Mouse (Mus musculus) kidney, adult 2 months (tissue): Measurements from ENCODE around the gene Fbxo24. TPM values are rescaled to one million over a fixed set of nuclear protein-coding genes. Genes with fewer than 3 reads are reported as not detected.

Source experiments
- DNase-seq: peaks from one replicate; pipeline ENCODE4 v3.0.0; 2021
- H3K27ac ChIP-seq: fragments of 200-500 bp; 2 replicates; pipeline ENCODE4 v1.5.1; 2012; ENCODE audit warnings: low read depth, low read length, control low read depth, inconsistent platforms; ENCODE audit not compliant: insufficient read depth
- H3K27me3 ChIP-seq: fragments of 200-500 bp; replicated peaks from 2 replicates; pipeline ENCODE4 v1.6.1; 2012; ENCODE audit warnings: mild to moderate bottlenecking, moderate library complexity, low read length, inconsistent platforms; ENCODE audit not compliant: control insufficient read depth, insufficient read depth
- H3K36me3 ChIP-seq: fragments of 200-500 bp; 2 replicates; pipeline ENCODE4 v1.6.1; 2012; ENCODE audit warnings: mild to moderate bottlenecking, moderate library complexity, low read length, inconsistent platforms; ENCODE audit not compliant: control insufficient read depth, insufficient read depth
- H3K4me1 ChIP-seq: fragments of 200-500 bp; 2 replicates; pipeline ENCODE4 v1.6.1; 2011; ENCODE audit warnings: low read length; ENCODE audit not compliant: control insufficient read depth, insufficient read depth
- H3K4me3 ChIP-seq: fragments of 200-500 bp; 2 replicates; pipeline ENCODE4 v1.5.1; 2011; ENCODE audit warnings: mild to moderate bottlenecking, low read depth, low read length, control low read depth; ENCODE audit not compliant: insufficient read depth
- CTCF ChIP-seq: fragments of 200-500 bp; conservative IDR thresholded peaks from 2 replicates; pipeline ENCODE4 v1.5.1; 2011; ENCODE audit warnings: low read depth, mild to moderate bottlenecking, control low read depth, low read length, moderate library complexity, mixed read lengths; ENCODE audit not compliant: insufficient read depth, insufficient read length
- POLR2A ChIP-seq: fragments of 200-500 bp; IDR thresholded peaks from one replicate; pipeline ENCODE4 v1.6.1; 2011; ENCODE audit warnings: low read depth, low read length, control low read depth
- WGBS: fragments of 180-500 bp; shearing (Covaris S2); methylation state at CpG from one replicate; pipeline ENCODE4 v1.1.7; 2018; 5-methylcytosine and 5-hydroxymethylcytosine counted together
- polyA plus RNA-seq: library from polyadenylated mRNA; depleted of rRNA; stranded (reverse); fragments of >200 nt; gene quantifications from 2 replicates; pipeline ENCODE4 v1.2.3, GENCODE M21; 2012; rRNA removed

The Fbxo24 gene
- 0.20 and 0.41 TPM in 2 replicates for polyA plus RNA-seq

DNA sequence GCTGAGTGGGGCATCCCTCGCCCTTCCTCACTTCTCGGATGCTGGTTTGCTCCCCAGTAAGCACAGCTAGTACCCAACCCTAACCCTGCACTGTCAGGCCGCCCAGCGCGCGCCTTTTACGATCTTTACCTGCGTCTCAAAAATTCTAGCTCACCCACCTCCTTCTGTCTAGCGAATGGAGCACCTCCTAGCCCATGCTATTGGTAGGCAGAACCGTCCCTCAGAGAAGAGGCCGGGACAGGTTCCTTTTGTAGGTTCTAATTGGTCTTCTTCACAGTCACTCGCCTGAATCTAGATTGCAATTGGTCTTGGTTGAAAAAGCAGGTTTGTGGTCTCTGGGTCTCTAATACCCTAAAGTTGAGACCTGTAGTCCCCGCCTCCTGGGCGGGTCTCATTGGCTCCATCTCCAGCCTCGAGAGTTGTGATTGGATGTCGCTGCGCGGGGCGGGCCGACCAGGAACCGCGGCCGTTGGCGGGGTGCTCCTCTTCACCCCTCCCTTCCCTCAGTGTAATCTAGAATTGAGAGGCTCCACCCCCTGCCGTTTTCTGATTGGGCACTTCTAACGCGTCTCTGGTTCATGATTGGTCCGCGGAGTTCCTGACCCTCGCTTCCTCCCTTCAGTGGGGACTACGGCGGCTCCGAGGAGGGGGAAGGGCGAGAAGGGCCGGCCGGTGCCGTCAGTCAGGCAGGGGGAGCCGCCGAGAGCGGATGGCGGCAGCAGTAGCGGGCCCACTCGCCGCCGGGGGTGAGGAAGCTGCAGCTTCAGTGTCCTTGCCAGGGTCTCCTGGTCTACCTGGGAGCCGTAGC, at the start of gene Fbxo24, which contains the start of the genes Lrch4 and Gm20605:
TSS of gene Fbxo24 (minus strand) at position 505 of the 808 bp plus-strand sequence.
TSS of gene Lrch4 (plus strand) at position 624 of the 808 bp plus-strand sequence.
TSS of gene Gm20605 (plus strand) at position 678 of the 808 bp plus-strand sequence.
- Histone ChIP-seq H3K4me3 (peak within 1 kb of the TSS; percentile 86), H3K27me3 (no peaks in the 10 kb centered on the region), H3K27ac (peak within 1 kb of the TSS; percentile 98), H3K36me3 (no peaks in the 10 kb centered on the region), H3K4me1 (peaks cover 12% of the 10 kb centered on the region)
- no peak for TF ChIP-seq CTCF
- TF ChIP-seq POLR2A: peak; percentile 85
- WGBS: under 1% methylated on average over 46 of the region's 46 CpGs
- DNase-seq: peak; percentile 100

- H3K27me3 ChIP-seq: no peaks in the 10 kb centered on the region
- H3K4me1 ChIP-seq: peaks cover 13% of the 10 kb centered on the region
- H3K36me3 ChIP-seq: no peaks in the 10 kb centered on the region
- no peak overlapping the region for H3K4me3 ChIP-seq
- 93% methylated on average over 8 of the region's 8 CpGs for WGBS
- no peak overlapping the region for H3K27ac ChIP-seq
- TF ChIP-seq POLR2A: no peak
- TF ChIP-seq CTCF: no peak
- DNase-seq: no peak
Measured at GRCm38 (mm10) chr5:137677859-137678258, 49.1 kb upstream of the Fbxo24 start.

DNA sequence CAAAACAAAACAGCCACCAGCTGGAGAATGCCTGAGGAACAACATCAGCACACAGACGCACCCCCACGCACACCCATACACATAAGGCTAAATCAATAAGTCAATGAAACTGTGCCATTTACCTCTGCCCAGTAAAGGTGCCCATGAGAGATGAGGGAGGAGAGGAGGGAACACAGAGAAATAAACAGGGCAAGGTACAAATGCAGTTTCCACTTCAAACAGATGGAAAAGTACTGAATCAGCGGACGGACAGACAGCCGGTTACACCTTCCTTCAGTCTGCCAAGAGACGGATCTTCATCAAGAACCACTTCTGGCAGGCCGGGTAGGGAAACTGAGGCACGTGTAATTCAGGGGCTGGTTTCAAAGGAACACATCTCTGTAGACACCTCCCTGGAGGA, 46.0 kb upstream of the Fbxo24 start:
- Histone ChIP-seq H3K36me3 (no peaks in the 10 kb centered on the region), H3K4me1 (peaks cover 31% of the 10 kb centered on the region), H3K4me3 (no peak overlapping the region), H3K27me3 (no peaks in the 10 kb centered on the region), H3K27ac (peak overlapping the region; percentile 83)
- WGBS: 65% methylated on average over 8 of the region's 8 CpGs
- peak; percentile 74 for DNase-seq
- TF ChIP-seq POLR2A (no peak), CTCF (no peak)

GRCm38 (mm10) chr5:137673015-137673414, 44.2 kb upstream of the Fbxo24 start:
- Histone ChIP-seq H3K36me3 (no peaks in the 10 kb centered on the region), H3K4me3 (no peak overlapping the region), H3K27me3 (no peaks in the 10 kb centered on the region), H3K4me1 (peaks cover 31% of the 10 kb centered on the region), H3K27ac (peak overlapping the region; percentile 84)
- peak; percentile 23 for DNase-seq
- WGBS: 62% methylated on average over 6 of the region's 6 CpGs
- no peak for TF ChIP-seq POLR2A
- TF ChIP-seq CTCF: no peak

GRCm38 (mm10) chr5:137672361-137672760, 43.6 kb upstream of the Fbxo24 start:
- TF ChIP-seq CTCF: no peak
- no peak for TF ChIP-seq POLR2A
- Histone ChIP-seq H3K27me3 (no peaks in the 10 kb centered on the region), H3K4me3 (no peak overlapping the region), H3K27ac (peak overlapping the region; percentile 84), H3K36me3 (no peaks in the 10 kb centered on the region), H3K4me1 (peaks cover 31% of the 10 kb centered on the region)
- no peak for DNase-seq
- WGBS: 63% methylated on average over 5 of the region's 5 CpGs

- no peak overlapping the region for H3K4me3 ChIP-seq
- 3% methylated on average over 9 of the region's 9 CpGs for WGBS
- TF ChIP-seq POLR2A (no peak), CTCF (no peak)
- H3K36me3 ChIP-seq: no peaks in the 10 kb centered on the region; the same call in 1 of the 2 replicates
- peak overlapping the region; percentile 84 for H3K27ac ChIP-seq
- H3K4me1 ChIP-seq: peaks cover 31% of the 10 kb centered on the region
- H3K27me3 ChIP-seq: no peaks in the 10 kb centered on the region
- peak; percentile 95 for DNase-seq
Measured at GRCm38 (mm10) chr5:137671443-137672240, 42.8 kb upstream of the Fbxo24 start.
